ENCODE assay signal across 17 mouse cellular contexts in the genomic region with DNA sequence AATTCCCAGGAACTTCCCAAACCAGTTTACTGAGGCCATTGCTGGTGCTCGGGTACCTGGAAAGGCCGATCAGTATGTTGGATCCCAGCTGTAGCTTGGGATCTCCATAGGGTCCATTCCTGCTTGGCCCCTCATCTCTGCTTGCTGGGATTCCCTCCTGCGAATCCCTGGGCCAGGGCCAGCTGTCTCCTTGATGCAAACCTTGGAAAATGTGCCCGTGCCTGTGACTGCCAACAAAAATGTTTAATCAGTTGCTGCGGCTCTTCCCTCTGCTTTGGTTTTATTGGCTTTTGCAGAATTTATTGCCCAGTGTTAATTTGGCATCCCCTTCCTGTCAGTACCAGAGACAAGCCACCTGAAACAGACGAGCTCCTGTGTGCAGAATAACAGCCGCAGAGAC.
A peak's percentile ranks its signal among the peaks of the same experiment; 100 is the strongest.
DNase-seq lines count a peak whose midpoint lies in the region; ATAC-seq and TF ChIP-seq lines count a peak whose summit lies in the region.
"Had no signal": no experiment of that assay in that cellular context is flagged by ENCODE, and none has a peak within 500 bp of the region (broad histone marks: within the 10 kb centered on the region; RNA-seq: fewer than 3 reads in every experiment).

No protein-coding gene starts in this region.

- H3K36me3 ChIP-seq in limb, embryonic 15.5 days = no peaks in the 10 kb centered on the region
- H3K36me3 ChIP-seq: embryonic facial prominence, embryonic 13.5 days; forebrain, embryonic 12.5 days had no signal

- H3K27ac ChIP-seq in limb, embryonic 15.5 days = peak overlapping the region; percentile 33; the same call in 1 of the 2 replicates
- H3K27ac ChIP-seq: embryonic facial prominence, embryonic 13.5 days; forebrain, embryonic 12.5 days; liver, embryonic 14.5 days; stomach, postnatal 0 days had no signal

- no peak overlapping the region for H3K9ac ChIP-seq in limb, embryonic 15.5 days
- H3K9ac ChIP-seq: embryonic facial prominence, embryonic 13.5 days; forebrain, embryonic 12.5 days; liver, embryonic 14.5 days had no signal

- TF ChIP-seq POLR2A in brain, embryonic 14.5 days (IDR thresholded peaks at IDR 0.05; ENCODE audit: borderline replicate concordance, extremely low read depth, insufficient read depth, insufficient read length, poor library complexity, severe bottlenecking) = no peak

- no peaks in the 10 kb centered on the region for H3K9me3 ChIP-seq in limb, embryonic 15.5 days
- H3K9me3 ChIP-seq: embryonic facial prominence, embryonic 13.5 days; forebrain, embryonic 12.5 days had no signal

- peak; percentile 24 for DNase-seq in ovary, postnatal 36 days (ENCODE audit: low spot score)
- DNase-seq in ovary, postnatal 10 days (ENCODE audit: low spot score) = no peak
- DNase-seq in brain, embryonic 14.5 days (ENCODE audit: low read depth) = peak; percentile 20
- DNase-seq in cerebellum, postnatal 10 days = peak; percentile 70 to 80
- no peak for DNase-seq in layer of hippocampus, adult 11-12 months (ENCODE audit: low spot score)
- DNase-seq: heart, postnatal 36 days; kidney, postnatal 25 days; lung, postnatal 10 days; spleen, adult 18-20 months; thymus, postnatal 25 days had no signal

- no peak overlapping the region for H3K4me2 ChIP-seq in limb, embryonic 15.5 days
- H3K4me2 ChIP-seq: embryonic facial prominence, embryonic 13.5 days; forebrain, embryonic 12.5 days had no signal

- TF ChIP-seq CTCF in brain, embryonic 14.5 days (IDR thresholded peaks at IDR 0.05; ENCODE audit: borderline replicate concordance, extremely low read depth, insufficient read depth, insufficient read length) = no peak

- ATAC-seq in limb, embryonic 15.5 days (ENCODE audit: insufficient number of reproducible peaks, low FRiP score, low TSS enrichment, low read depth) = no peak
- no peak for ATAC-seq in erythroid progenitor cell, adult 5-6 weeks (replicated peaks; ENCODE audit: low FRiP score, poor library complexity, severe bottlenecking)
- ATAC-seq: inflammation-experienced regulatory T-cells, adult 6 months had no signal

- H3K4me3 ChIP-seq in limb, embryonic 15.5 days = no peak overlapping the region
- H3K4me3 ChIP-seq: embryonic facial prominence, embryonic 13.5 days; forebrain, embryonic 12.5 days had no signal

- WGBS in limb, embryonic 15.5 days = 20% methylated on average over 7 of the region's 7 CpGs

- peaks cover 8% of the 10 kb centered on the region; the same call in 1 of the 2 replicates for H3K27me3 ChIP-seq in limb, embryonic 15.5 days
- H3K27me3 ChIP-seq: embryonic facial prominence, embryonic 13.5 days; forebrain, embryonic 12.5 days had no signal

- peaks cover 48% of the 10 kb centered on the region for H3K4me1 ChIP-seq in limb, embryonic 15.5 days
- H3K4me1 ChIP-seq: forebrain, embryonic 12.5 days had no signal

Comparison
In these comparisons a context has a peak if more than half of its experiments do, and no peak if none do; other contexts are left out.
1. DNase-seq: peak in ovary, postnatal 36 days (single experiment), brain, embryonic 14.5 days (single experiment) and cerebellum, postnatal 10 days (2 of 2); none in ovary, postnatal 10 days (single experiment) and layer of hippocampus, adult 11-12 months (single experiment).